8 mouse cellular contexts compared by ENCODE assay signal in genomic region chr14:79451681-79452590, GRCm38 (mm10). TPM values are rescaled to one million over a fixed set of nuclear protein-coding genes. Genes with fewer than 3 reads are reported as not detected.
DNase-seq lines count a peak whose midpoint lies in the region; ATAC-seq and TF ChIP-seq lines count a peak whose summit lies in the region.
"Not testable (repeated sequence)": the region's sequence is repeated elsewhere in the genome, so short reads cannot be mapped to it uniquely, and the experiment has no call there.

Gene Kbtbd6, plus strand, starts transcription at chr14:79451835.

- H3K9me3 ChIP-seq in ES-E14 (ENCODE audit: control insufficient read depth, insufficient read depth, low read depth, low read length); forebrain, embryonic 15.5 days; liver, embryonic 16.5 days (replicated peaks; ENCODE audit: control insufficient read depth, low read length); neural tube, embryonic 12.5 days; stomach, postnatal 0 days (ENCODE audit: control insufficient read depth, low read length): not testable (repeated sequence)

- H3K27me3 ChIP-seq in forebrain, embryonic 15.5 days; liver, embryonic 16.5 days (ENCODE audit: control insufficient read depth, insufficient read depth, low read depth, low read length); neural tube, embryonic 12.5 days (replicated peaks); stomach, postnatal 0 days (ENCODE audit: control insufficient read depth, insufficient read depth, low read length): not testable (repeated sequence)

- in situ Hi-C loops in ES-E14 (cut with MboI; ENCODE audit: low sequenced_read_pairs in 2 of 2, unreplicated experiment in 2 of 2) = not testable (repeated sequence)

- H3K4me1 ChIP-seq in ES-E14 (ENCODE audit: control insufficient read depth in 2 of 2, insufficient read depth in 2 of 2, low read length in 2 of 2, poor library complexity in 1 of 2); forebrain, embryonic 15.5 days; liver, embryonic 16.5 days (ENCODE audit: control insufficient read depth, low read depth, low read length); neural tube, embryonic 12.5 days; stomach, postnatal 0 days (replicated peaks; ENCODE audit: control insufficient read depth, insufficient read depth): not testable (repeated sequence)

- DNase-seq in ES-E14 (ENCODE audit: low read depth, low spot score) = peak; percentile 89
- peak; percentile 76 to 82 for DNase-seq in cerebellum, adult 18-20 months
- DNase-seq in heart, postnatal 14 days = peak; percentile 68 to 78
- peak; percentile 75 for DNase-seq in large intestine, adult 2 months (ENCODE audit: low read depth, low spot score)
- DNase-seq in stomach, postnatal 0 days (ENCODE audit: low spot score) = peak; percentile 85

- not testable (repeated sequence) for H3K36me3 ChIP-seq in ES-E14 (ENCODE audit: control insufficient read depth, insufficient read depth, low read length, poor library complexity, severe bottlenecking); forebrain, embryonic 15.5 days; liver, embryonic 16.5 days (ENCODE audit: control insufficient read depth, insufficient read depth); neural tube, embryonic 12.5 days; stomach, postnatal 0 days (ENCODE audit: control insufficient read depth, insufficient read depth, low read length)

- peak within 1 kb of the TSS; percentile 45 to 72 for H3K4me3 ChIP-seq in ES-E14 (ENCODE audit: insufficient read depth in 1 of 2, low read depth in 1 of 2, low read length in 2 of 2, poor library complexity in 1 of 2, severe bottlenecking in 1 of 2)
- peak within 1 kb of the TSS; percentile 72 for H3K4me3 ChIP-seq in forebrain, embryonic 15.5 days
- peak within 1 kb of the TSS; percentile 74 for H3K4me3 ChIP-seq in liver, embryonic 16.5 days (ENCODE audit: low read depth, low read length)
- H3K4me3 ChIP-seq in neural tube, embryonic 12.5 days = peak within 1 kb of the TSS; percentile 55
- peak within 1 kb of the TSS; percentile 47 for H3K4me3 ChIP-seq in stomach, postnatal 0 days (ENCODE audit: low read depth, low read length)

- TF ChIP-seq CTCF in stomach, postnatal 0 days (IDR thresholded peaks at IDR 0.05; ENCODE audit: low read depth) = not testable (repeated sequence)

- not testable (repeated sequence) for H3K27ac ChIP-seq in ES-E14 (ENCODE audit: insufficient read depth, low read depth, low read length, poor library complexity, severe bottlenecking); neural tube, embryonic 12.5 days; stomach, postnatal 0 days (replicated peaks)
- H3K27ac ChIP-seq in forebrain, embryonic 15.5 days (replicated peaks) = peak within 1 kb of the TSS; percentile 63
- peak within 1 kb of the TSS; percentile 93 for H3K27ac ChIP-seq in liver, embryonic 16.5 days (ENCODE audit: low read length)

- intact Hi-C loops in heart, postnatal 14 days (cut with DNase I) = not testable (repeated sequence)

- TF ChIP-seq EP300 in stomach, postnatal 0 days (optimal IDR thresholded peaks at IDR 0.05) = not testable (repeated sequence)

- peak within 1 kb of the TSS; percentile 83 for H3K9ac ChIP-seq in ES-E14 (ENCODE audit: insufficient read depth, low read depth, low read length, poor library complexity, severe bottlenecking)
- H3K9ac ChIP-seq in forebrain, embryonic 15.5 days (replicated peaks) = peak within 1 kb of the TSS; percentile 51
- peak within 1 kb of the TSS; percentile 73 for H3K9ac ChIP-seq in liver, embryonic 16.5 days (ENCODE audit: low read depth, low read length)
- peak within 1 kb of the TSS; percentile 57 for H3K9ac ChIP-seq in neural tube, embryonic 12.5 days
- not testable (repeated sequence) for H3K9ac ChIP-seq in stomach, postnatal 0 days (ENCODE audit: low read length)

- ATAC-seq in forebrain, embryonic 15.5 days (replicated peaks) = peak; percentile 92
- peak; percentile 94 for ATAC-seq in liver, embryonic 16.5 days (ENCODE audit: low read depth)
- ATAC-seq in neural tube, embryonic 12.5 days (ENCODE audit: low FRiP score, low read depth) = peak; percentile 88
- ATAC-seq in stomach, postnatal 0 days (ENCODE audit: low FRiP score, low TSS enrichment) = peak; percentile 90

- H3K4me2 ChIP-seq in forebrain, embryonic 15.5 days (replicated peaks) = peak within 1 kb of the TSS; percentile 73
- peak within 1 kb of the TSS; percentile 75 for H3K4me2 ChIP-seq in liver, embryonic 16.5 days (ENCODE audit: low read depth, low read length)
- H3K4me2 ChIP-seq in neural tube, embryonic 12.5 days (replicated peaks) = peak within 1 kb of the TSS; percentile 68
- H3K4me2 ChIP-seq in stomach, postnatal 0 days (replicated peaks; ENCODE audit: low read depth) = peak within 1 kb of the TSS; percentile 70

- WGBS in forebrain, embryonic 15.5 days = 17% methylated on average over 45 of the region's 89 CpGs
- 21% methylated on average over 42 of the region's 89 CpGs for WGBS in large intestine, adult 2 months
- 12% methylated on average over 38 of the region's 89 CpGs for WGBS in liver, embryonic 16.5 days (ENCODE audit: insufficient replicate concordance)
- WGBS in neural tube, embryonic 12.5 days = 23% methylated on average over 45 of the region's 89 CpGs
- WGBS in stomach, postnatal 0 days = 8% methylated on average over 36 of the region's 89 CpGs

TF ChIP-seq in ES-E14, 5 proteins besides CTCF, POLR2A, EP300 and RAD21:
- peak; percentile 98 for TF ChIP-seq HCFC1 (IDR thresholded peaks at IDR 0.05; ENCODE audit: borderline replicate concordance, insufficient read depth, low read length)

RNA-seq across cellular contexts. Expression of gene Kbtbd6, which starts in this region (rescaled TPM):
- 2.1 and 3.9 TPM in 2 replicates for total RNA-seq in ES-E14 (2012; rRNA removed)
- polyA plus RNA-seq in forebrain, embryonic 15.5 days (2015; fragmentation: Nextera tagmentation; extraction: Ambion mirVana) = 3.0 and 4.0 TPM in 2 replicates
- under 1 TPM; 0.31 to 0.41 TPM for total RNA-seq in heart, postnatal 14 days (2021)
- 0.63 and 0.97 TPM in 2 replicates for polyA plus RNA-seq in large intestine, adult 2 months (2012; rRNA removed)
- 2.5 and 2.9 TPM in 2 replicates for polyA plus RNA-seq in liver, embryonic 16.5 days (2015; fragmentation: Nextera tagmentation; extraction: Ambion mirVana)
- polyA plus RNA-seq in neural tube, embryonic 12.5 days (2016; fragmentation: Nextera tagmentation; extraction: Ambion mirVana) = 2.9 and 4.2 TPM in 2 replicates
- polyA plus RNA-seq in stomach, postnatal 0 days (2015; fragmentation: Nextera tagmentation; extraction: Ambion mirVana) = 0.57 and 0.98 TPM in 2 replicates

Comparison
In these comparisons a context has a peak if more than half of its experiments do, and no peak if none do; other contexts are left out.
1. Peak in DNase-seq in heart, postnatal 14 days; RNA of the gene not detected or under 1 TPM.
2. Peak in DNase-seq in large intestine, adult 2 months; RNA of the gene not detected or under 1 TPM.
3. Peak in DNase-seq, ATAC-seq, H3K4me3 ChIP-seq and H3K4me2 ChIP-seq in stomach, postnatal 0 days; RNA of the gene not detected or under 1 TPM.